Mouse (Mus musculus) megakaryocyte, embryonic 14.5 days (primary cell): ENCODE measurements around the gene Tmem143.

Source experiments
- FLI1 ChIP-seq: IDR thresholded peaks from 2 replicates; pipeline ENCODE4 v1.6.1; 2012; ENCODE audit warnings: low read length, inconsistent platforms, mixed read lengths
- GATA1 ChIP-seq: IDR thresholded peaks from 3 replicates; pipeline ENCODE4 v1.6.1; 2012; ENCODE audit warnings: mixed read lengths, low read length, inconsistent platforms, borderline replicate concordance

DNA sequence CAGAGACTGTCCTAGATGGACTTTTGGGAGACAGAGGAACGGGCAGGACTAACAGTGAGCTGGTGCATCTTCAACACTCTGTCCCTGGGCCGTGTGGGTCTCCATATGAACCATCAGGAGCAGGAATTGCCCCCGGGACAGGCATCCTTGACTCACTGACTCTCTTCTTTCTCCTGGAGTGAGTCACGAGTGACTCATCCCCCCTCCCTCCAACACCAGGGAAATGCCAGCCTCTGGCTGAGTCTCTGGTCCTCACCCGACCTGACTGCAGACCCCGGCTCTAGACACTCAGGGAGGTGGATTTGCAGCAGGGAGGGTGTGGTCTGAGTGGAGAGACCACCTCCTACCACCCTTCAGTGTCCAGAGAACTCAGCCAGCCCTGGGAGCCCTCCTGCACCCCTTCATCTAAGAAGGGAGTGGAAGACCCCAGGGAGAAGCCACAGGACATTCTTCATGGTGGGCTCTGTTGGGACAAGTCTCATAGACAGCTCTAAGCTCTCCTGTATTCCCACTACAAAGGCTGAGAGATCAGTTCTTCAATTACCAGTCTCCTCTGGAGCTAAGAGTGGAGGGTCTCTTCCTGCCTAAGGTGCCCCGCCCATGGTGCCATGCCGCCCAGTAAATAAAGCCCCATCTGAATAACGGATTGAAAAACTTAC is 24.0 kb downstream of the Tmem143 start:
- TF ChIP-seq GATA1 (no peak), FLI1 (no peak)
